Mouse (Mus musculus): Measurements from ENCODE around the gene Adprhl1. TPM values are rescaled to one million over a fixed set of nuclear protein-coding genes. Genes with fewer than 3 reads are reported as not detected.

The Adprhl1 gene
- 10 to 100 TPM; 50.0 to 62.3 (median 56.3) TPM for total RNA-seq (2022)

DNA sequence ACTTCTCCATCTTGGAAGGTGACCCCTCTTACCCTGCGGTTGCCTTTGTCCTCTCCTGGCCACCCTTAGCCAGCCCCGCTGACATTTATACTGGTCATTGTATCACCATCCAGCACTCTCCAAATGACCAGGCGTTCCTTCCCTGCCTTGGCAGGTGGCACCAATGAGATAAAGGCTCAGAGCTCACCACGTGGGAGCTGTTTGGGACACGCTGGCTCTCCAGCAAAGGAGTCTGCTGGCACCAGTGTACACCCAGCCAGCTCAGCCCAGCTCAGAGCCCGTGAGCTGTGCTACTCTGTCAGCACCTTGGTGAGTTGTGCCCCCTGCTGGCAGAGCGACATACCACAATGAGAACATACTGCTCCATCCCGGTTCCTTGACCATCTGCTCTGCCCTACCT, at the start of gene Adprhl1:
Gene Adprhl1 (minus strand): TSS at position 144 of the 400 bp plus-strand sequence.
- DNase-seq (ENCODE audit: low spot score in 2 of 2), result peak; percentile 70 to 83

DNA sequence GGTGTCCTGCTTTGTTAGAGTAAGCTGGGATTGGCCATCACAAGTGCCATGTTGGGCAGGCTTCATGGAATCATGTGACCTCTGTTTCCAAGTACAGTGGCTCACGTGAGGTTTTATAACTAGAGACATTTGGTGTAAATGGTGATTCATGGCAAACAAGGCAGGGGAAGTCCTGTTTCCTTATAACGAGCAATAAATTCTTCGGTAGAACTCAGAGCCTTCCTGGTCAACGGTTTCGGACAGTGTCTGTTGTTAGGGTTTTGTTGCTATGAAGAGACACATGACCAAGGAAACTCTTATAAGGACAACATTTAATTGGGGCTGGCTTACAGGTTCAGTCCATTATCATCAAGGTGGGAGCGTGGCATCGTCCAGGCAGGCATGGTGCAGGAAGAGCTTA, 47.1 kb upstream of the Adprhl1 start:
- DNase-seq (ENCODE audit: low spot score in 2 of 2), result no peak

DNA sequence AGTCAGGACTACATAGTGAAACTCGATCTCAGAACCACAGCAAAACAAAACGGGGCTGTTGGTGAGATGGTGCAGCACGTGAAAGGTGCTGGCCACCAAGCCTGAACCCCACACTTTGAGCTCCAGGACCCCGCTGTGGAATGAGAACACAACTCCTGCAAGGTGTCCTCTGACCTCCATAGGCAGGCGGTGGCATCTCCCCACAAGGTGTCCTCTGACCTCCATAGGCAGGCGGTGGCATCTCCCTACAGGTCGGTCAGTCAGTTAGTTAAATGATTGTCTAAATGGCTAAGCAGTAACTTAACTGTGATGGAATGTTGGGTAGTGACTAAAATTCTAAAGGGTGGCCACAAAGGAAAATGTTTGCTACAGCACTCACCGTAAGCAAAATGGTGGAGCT, 45.6 kb upstream of the Adprhl1 start:
- no peak for DNase-seq (ENCODE audit: low spot score in 2 of 2)

DNA sequence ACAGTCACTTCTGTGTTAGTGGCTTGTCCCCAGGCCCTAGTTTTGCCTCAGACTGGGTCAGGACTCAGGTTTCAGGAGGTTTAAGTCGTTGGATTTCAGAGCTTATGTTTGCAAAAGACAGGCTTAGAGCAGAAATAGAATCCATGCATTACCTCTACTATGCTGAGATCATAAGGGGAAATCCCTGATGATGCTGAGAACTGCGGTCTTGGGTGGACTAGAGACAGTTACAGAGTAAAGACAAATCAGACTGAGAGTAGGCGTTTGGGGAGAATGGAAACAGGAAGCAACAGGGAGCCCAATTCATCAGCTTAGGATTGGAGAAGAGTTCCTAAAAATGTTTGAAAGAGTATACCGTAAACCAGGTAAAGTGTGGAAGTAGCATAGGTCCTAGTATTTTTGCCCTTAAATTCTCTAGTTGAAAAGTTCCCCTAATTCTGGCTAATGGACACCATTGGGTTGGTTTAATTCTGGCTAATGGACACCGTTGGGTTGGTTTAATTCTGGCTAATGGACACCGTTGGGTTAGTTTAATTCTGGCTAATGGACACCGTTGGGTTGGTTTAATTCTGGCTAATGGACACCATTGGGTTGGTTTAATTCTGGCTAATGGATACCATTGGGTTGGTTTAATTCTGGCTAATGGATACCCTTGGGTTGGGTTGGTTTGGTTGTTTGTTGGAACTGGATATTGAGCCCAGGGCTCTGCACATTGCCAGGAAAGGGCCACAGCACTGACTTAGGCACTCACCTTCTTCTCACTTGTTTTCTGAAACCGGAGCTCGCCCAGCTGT, 39.9 kb upstream of the Adprhl1 start:
- DNase-seq (ENCODE audit: low spot score in 2 of 2), result no peak

DNA sequence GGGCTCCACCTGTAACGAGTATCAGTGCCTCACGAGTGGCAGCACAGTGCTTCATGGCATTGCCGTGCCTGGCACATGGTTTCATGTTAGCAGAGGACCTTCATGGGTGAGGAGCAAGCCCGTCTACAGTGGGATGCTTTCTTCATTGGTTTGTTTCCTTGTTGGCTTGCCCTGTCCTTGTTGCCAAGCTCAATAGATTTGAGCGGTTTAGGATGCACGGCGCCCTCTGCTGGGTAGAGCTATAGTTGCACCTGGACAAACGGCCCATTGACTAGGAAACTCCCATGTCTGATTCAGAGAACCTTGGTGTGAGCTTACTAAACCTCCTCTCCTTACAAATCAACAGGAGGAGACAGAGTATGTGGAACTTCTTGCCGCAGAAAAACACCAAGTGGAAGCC, 38.4 kb upstream of the Adprhl1 start:
- DNase-seq (ENCODE audit: low spot score in 2 of 2), result peak; percentile 18 to 47

DNA sequence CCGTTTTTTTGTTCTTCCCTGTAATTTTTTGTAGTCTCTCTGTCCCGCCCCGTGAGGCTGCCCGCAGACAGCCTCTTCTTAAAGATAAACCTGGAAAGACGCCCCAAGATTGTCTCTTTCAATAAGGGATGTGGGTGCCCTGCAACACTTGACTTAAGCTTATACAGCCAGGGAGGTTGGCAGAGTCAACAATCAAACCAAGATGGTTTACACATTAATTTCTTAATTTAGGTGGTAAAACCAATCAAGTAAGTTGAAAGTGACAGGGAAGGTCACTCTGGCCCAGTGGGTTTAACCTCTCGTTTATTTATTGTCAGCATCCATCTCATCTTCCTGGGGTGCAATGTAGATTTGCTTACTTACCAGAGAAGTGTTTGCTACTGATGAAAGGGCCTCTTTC, 34.7 kb upstream of the Adprhl1 start:
- DNase-seq (ENCODE audit: low spot score in 2 of 2), result no peak

DNA sequence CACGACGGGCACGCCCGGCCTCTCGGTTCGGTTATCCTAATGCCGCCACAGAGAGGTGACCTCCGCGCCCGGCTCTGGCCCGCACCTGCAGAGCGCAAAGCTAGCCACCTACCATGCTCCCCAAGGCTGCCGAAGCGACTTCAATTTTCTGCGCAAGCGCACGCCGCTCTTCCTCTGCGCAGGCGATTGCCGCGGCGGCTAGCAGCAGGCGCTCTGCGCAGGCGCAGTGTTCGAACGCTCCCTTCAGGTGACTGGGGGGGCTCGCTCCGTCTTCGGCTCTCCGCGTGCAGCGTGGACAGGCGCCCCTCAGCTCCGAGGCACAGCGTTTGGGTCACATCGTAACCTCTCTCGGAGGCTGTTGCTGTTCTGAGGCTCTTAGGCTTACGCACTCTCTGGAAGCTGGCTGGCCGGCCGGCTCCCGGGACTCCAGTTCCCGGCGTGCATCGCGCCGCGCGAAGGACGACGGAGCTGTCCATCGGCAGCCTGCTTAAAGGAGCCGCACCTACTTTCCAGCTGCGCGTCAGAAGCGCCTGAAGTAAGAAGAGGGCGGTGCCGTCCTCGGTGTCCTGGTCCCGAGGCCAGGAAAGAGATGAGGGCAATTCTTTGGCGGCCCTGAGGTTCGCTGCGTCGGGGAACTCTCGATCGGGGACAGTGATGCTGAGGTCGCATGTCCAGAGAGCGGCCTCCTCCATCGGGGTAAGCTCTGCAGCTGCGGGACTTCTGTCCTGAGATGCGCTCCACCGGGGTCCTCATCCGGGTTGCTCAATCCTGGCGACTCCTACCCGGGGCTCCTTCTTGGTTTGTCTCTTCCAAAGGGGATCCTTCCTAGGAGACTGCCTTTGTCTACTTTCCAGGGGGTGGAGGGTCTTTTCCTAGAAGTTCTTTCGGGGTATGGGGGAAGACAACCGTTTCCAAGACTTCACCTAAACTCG, 34.0 kb upstream of the Adprhl1 start, which contains the start of the genes Dcun1d2 and Tmco3:
Gene Dcun1d2 (minus strand): TSS at position 440 of the 932 bp plus-strand sequence.
Gene Tmco3 (plus strand): TSS at position 499 of the 932 bp plus-strand sequence.
- peak; percentile 89 to 94 for DNase-seq (ENCODE audit: low spot score in 2 of 2)

DNA sequence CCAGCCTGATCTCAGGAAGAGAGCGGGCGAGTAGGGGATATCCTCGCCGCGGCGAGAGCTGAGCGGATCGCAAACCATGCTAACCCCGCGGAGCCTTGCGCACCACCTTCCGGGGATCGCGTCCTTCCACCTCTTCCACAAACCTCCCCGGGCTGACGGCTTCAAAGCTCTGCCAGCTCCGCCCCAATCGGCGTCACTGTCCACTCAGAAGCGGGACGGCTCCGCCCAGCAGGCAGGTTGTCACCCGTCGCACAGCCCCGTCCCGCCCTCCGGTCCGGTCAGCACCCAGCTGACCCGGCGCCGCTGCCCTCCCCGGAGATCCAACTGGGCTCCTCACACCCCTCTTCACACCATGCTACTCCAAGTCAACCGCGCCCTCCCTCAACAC, 33.3 kb upstream of the Adprhl1 start:
- peak; percentile 83 to 89 for DNase-seq (ENCODE audit: low spot score in 2 of 2)

DNA sequence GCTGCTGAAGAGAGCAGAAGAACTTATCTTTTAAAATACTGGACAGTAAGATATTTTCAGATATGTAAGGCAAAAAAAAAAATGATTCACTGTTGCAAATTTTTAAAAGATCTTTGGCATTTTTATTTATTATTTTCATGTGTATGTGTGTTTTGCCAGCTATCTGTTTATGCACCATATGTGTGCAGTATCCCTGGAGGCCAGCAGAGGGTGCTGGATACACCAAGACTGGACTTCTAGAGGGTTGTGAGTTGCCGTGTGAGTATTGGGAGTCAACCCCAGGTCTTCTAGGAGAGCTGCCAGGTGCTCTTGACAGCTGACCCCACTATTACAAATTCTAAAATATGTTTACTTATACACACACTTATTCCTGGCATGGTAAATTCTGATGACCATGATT, 29.2 kb upstream of the Adprhl1 start:
- DNase-seq (ENCODE audit: low spot score in 2 of 2), result no peak

DNA sequence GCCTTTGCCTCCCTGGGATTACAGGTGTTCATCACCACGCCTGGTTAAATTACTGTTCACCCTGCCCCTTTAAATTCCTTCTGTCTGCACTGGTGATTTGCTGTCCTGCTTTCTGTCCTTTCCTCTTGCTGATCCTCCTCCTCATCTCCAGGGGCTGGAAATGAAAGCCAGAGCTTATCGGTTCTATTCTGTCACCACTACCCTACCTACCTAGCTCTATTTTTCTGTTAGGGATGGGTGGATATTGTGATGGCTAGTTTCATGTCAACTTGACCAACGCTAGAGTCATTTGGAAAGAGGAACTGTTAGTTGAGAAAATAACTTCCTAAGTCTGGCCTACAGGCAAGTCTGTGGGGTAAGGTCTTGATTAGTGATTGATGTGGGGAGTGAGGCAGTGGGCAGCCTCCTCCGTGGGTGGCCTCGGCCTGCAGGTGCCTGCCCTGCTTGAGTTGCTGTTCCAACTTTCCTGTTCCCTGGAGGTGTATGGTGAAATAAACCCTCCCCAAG, 23.0 kb upstream of the Adprhl1 start:
- no peak for DNase-seq (ENCODE audit: low spot score in 2 of 2)

DNA sequence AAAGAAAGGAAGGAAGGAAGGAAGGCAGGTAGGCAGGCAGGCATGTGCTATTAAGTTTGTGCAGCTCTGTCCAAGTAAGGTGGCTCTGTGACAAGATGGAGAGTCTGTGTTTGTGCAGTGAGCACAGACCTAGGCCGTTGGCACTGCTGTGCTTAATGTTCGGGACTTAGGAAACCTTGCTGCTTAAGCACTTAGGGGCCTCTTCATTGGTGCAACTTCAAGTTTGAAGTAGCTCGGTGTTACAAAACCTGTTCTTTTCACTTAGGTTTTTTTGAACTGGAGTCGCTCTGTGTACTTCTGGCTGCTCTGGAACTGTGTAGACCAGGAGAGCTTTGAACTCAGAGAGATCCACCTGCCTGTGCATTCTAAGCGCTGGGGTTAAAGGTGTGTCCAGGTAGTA, 18.9 kb upstream of the Adprhl1 start:
- no peak for DNase-seq (ENCODE audit: low spot score in 2 of 2)

DNA sequence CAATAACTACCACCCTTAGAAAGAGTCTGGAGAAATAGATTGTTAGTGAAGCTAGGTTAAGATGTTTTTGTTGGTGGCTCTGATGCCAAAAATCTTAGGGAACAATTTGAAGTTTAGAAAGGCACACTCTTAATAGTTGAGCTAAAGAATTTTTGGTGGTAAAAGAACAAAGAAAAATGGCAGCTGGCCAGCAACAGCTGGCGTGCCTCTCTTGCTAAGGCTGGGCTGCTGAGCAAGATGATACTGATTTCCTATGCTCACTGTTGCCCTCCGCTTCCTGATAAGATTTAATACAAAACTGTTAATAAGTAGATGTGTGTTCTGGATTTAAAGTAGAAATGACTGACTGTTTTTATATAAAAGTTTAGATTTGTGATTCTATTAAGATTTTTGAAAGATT, 13.6 kb upstream of the Adprhl1 start:
- DNase-seq (ENCODE audit: low spot score in 2 of 2), result no peak

DNA sequence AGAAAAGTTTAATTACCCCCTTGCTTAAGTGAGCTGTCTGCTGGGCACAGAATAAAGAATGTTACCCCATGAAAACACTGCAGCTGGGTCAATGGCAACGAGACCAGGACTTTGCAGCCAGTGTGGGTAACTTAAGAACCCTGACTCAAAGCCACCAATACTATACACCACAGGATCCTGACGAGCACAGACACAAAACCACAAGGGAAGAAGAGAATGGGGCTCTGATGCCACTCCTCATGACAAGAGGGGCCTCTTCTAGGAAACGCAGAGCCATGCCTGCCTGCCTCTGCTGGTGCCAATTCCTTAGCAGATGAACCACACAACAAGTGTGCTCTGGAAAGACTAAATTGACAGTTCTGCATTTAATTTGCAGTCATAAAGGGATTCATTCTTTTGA, 9.4 kb upstream of the Adprhl1 start:
- no peak for DNase-seq (ENCODE audit: low spot score in 2 of 2)

DNA sequence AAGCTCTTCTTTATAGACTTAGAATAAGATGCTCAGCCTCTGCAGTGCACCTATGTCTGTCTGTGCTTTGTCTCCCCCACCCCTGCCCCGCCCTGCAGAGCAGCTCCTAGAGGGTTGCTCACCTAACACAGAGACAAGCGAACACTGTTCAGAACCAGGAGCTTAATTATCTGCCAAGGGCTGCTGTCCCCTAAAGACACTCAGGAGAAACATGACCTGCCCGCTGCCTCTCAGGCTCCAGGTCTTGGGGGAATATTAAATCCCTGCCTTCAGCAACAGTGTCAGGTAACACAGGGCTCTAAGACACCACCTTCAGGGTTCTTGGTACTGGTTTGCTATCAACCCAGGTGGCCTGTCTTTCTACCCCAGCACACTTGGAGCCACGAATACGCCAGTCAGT, 549 bp downstream of the Adprhl1 start:
- DNase-seq (ENCODE audit: low spot score in 2 of 2), result peak; percentile 27 to 43

DNA sequence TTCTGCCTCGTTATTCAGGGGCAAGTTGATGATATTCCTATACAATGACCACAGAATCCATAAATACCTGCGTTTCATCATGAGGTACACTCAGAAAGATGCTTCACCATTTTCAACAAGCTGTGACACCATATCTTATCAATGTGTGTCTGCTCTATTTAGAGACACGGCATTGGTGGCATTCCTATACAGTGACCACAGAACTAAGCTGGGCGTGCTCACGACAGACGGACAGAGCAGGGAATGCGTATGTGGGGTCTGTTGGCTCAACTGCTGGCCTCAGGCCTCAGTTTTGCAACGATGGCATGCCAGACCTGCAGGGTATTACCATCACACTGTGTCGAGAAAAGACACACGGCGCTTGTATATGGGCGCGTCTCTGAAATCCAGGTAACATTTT, 1.1 kb downstream of the Adprhl1 start:
- DNase-seq (ENCODE audit: low spot score in 2 of 2), result no peak

DNA sequence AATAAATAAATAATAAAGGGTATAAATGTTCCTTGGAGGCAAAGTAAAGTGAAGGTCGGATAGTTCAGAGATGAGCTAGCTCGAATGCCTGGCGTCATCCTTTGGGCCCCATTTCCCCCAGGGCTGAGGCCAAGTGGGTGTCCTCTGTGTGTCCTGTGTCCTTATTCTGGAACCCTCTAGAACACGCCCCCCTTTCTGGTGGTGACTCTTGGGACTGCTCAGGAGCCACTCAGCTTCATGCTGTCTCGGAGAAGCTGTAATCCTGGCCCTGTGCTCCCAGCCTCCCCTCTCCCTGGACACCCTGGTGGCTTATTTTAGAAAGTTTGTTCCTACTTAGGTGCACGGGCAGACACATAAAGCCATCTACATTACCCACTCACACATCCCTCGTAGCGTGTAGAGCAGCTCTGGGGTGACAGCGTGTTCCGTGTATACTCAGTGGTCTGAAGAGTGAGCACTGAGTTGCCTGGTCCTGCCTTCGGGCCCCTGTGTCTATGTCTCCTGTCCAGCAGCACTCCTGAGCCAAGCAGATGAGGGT, 9.6 kb downstream of the Adprhl1 start:
- DNase-seq (ENCODE audit: low spot score in 2 of 2), result no peak

DNA sequence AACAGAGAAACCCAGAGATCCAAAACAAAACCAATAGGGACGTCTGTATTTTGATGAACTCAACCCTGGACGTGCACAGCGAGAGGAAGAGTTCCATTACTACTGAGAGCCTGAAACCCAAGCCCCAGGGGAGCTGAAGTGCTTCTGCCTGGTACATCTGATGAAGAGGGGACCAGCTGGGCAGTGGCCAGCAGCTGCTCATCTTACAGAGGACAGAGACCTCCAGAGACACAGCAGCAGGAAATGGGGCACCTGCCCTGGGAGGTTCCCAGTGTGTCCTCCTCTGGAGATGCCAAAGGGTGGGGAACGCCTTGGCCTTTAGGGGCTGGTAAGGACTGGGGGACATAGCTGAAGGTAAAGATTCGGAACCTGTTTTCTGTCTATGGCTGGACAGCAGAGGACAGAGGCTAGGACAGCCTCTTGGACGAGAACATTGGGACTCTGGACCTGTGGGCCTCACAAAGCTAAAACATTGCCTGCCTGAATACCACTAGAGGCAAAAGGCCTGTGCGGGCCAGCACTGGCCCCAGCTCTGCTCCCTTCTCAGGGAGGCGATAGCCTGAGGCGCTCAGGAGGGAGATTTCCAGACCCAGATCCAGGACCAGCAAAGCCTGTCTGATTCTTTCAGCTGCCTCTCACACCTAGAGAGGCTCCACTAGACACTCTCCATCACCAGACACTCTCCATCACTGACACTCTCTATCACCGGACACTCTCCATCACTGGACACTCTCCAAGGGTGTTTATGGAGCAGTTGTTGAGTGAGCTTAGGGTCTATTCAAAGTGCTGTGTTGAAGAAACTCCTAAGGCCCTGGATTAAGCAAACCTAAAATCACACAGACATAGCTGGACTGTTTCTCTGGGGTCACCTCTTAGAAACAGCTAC, 10.7 kb downstream of the Adprhl1 start:
- DNase-seq (ENCODE audit: low spot score in 2 of 2), result peak in 1 of 2 experiments; percentile 30

DNA sequence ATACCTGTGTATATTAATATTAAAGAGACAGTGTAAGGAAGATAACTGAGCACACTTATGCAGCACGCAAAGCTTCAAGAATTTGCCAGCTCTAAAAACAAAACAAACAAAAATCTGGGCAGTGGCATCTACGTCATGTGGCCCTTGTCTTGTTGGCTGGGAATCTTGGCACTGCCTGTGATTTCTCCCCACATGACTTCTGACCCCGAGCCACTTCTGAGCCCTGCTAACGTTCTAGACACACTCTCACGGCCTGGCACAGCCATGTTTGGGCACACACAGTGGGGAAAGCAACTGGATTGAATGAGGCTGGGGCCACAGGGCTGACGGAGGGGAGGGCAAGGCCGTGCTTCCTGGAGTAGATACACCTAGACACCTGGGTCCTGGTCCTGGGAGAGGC, 13.3 kb downstream of the Adprhl1 start:
- DNase-seq (ENCODE audit: low spot score in 2 of 2), result no peak

DNA sequence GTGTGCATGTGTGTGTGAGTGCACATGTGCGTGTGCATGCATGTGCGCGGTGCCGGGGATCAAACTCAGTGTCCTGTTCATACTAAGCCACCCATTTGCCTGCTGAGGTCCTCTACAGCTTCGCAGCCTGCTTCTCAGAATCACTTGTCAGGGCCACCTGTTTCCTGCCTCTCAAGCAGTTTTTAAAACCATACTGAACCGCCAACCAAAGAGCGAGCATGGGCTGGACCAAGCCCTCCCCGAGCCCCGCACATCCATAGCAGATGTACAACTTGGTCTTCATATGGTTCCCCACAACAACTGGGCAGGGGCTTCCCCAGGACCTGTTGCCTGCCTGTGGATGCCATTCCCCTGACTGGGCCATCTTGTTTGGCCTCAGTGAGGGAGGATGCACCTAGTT, 13.9 kb downstream of the Adprhl1 start:
- DNase-seq (ENCODE audit: low spot score in 2 of 2), result no peak

DNA sequence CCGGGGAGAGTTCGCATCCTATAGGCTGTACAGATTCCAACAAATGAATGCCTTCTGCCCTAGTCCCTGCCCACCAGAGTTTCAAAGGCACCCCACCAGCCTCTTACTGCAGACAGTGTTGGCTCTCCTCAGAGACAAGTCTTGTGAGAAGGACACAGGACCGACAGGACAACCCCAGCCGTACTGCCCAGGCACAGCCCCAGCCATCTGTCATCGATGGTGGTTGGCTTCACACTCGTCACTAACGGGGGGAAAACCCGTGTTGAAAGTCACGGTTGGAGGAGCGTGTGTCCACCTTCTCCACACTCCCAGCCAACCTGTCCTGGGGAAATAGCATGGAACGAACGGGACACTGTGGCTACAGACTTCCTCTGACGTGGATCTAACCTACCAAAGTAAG, 19.2 kb downstream of the Adprhl1 start:
- no peak for DNase-seq (ENCODE audit: low spot score in 2 of 2)

DNA sequence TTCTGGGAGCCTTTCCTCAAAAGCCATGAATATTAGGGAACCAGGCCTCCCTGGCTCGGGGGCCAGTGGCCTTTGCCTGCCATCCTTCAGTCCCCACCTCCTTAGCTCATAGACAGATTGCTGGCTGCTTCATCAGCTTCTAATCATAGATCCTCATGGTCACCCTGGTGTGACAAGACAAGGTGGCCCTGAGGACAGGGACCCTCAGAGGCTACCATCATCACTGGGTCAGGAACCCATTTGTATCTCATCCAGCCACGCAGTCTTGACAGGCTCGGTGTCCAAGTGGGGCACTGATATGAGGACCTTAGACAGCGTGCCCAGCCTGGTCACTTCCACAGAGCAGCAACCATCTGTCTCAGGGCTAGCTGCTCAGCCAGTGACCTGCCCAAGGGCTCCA, 23.5 kb downstream of the Adprhl1 start:
- no peak for DNase-seq (ENCODE audit: low spot score in 2 of 2)
